Mouse (Mus musculus): Measurements from ENCODE around the gene Usp17ld. TPM values are rescaled to one million over a fixed set of nuclear protein-coding genes. Genes with fewer than 3 reads are reported as not detected.

Usp17ld gene
- total and polyA plus RNA-seq, 3 experiments, result not detected

DNA sequence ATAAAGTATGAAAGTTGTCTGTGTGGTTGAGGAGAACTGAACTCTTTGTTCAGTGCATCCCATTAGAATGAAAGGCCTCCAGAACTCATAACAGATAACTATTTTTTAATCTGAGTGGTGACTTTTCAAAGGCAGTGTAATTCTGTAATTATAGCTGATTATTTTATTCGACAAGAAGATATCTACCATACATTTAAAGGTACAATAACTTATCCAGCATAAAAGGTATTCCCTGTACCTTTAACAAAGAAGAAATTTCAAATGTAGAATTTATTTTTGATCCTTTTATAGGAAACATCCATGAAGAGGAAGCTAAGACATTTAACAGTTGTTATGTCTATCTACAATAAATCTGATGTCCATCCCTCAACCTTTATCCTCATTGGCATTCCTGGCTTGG, 40.7 kb downstream of the Usp17ld start, which contains the start of gene Olfr593:
Gene Olfr593 (plus strand): TSS at position 301 of the 400 bp plus-strand sequence.
- H3K27me3 ChIP-seq (ENCODE audit: control insufficient read depth in 1 of 2, insufficient read depth in 2 of 2, low read length in 2 of 2), result no peaks in the 10 kb centered on the region
- TF ChIP-seq GABPA (IDR thresholded peaks at IDR 0.05; ENCODE audit: low read depth, low read length) (no peak), MXI1 (IDR thresholded peaks at IDR 0.05; ENCODE audit: low read depth, low read length) (no peak), JUND (IDR thresholded peaks at IDR 0.05; ENCODE audit: low read depth, low read length) (no peak), MYC (IDR thresholded peaks at IDR 0.05; ENCODE audit: low read depth, low read length) (no peak), USF1 (IDR thresholded peaks at IDR 0.05; ENCODE audit: low read depth, low read length) (no peak), MAX (IDR thresholded peaks at IDR 0.05; ENCODE audit: low read length) (no peak), CHD1 (IDR thresholded peaks at IDR 0.05; ENCODE audit: low read depth, low read length) (no peak), POLR2AphosphoS5 (IDR thresholded peaks at IDR 0.05; ENCODE audit: borderline replicate concordance, low read depth, low read length) (no peak)
- no peak within 1 kb of the TSS for H3K27ac ChIP-seq (ENCODE audit: control insufficient read depth, low read depth, low read length)
- no peak within 1 kb of the TSS for H3K4me3 ChIP-seq (ENCODE audit: control insufficient read depth in 1 of 2, insufficient read depth in 1 of 2, low read depth in 2 of 2, low read length in 2 of 2)
- no peaks in the 10 kb centered on the region for H3K36me3 ChIP-seq (ENCODE audit: control insufficient read depth in 1 of 2, insufficient read depth in 2 of 2, low read length in 2 of 2)
- no peaks in the 10 kb centered on the region for H3K4me1 ChIP-seq (ENCODE audit: control insufficient read depth in 1 of 2, insufficient read depth in 2 of 2, low read length in 2 of 2)
- no peaks in the 10 kb centered on the region for H3K9me3 ChIP-seq (replicated peaks; ENCODE audit: insufficient read depth, low read length)
- H3K79me2 ChIP-seq (ENCODE audit: control insufficient read depth, insufficient read depth, low read length, poor library complexity), result no peaks in the 10 kb centered on the region
- no peak within 1 kb of the TSS for H3K9ac ChIP-seq (ENCODE audit: control insufficient read depth, low read depth, low read length, poor library complexity, severe bottlenecking)
- no peak for DNase-seq (ENCODE audit: low read depth, low spot score)

Other genes starting within 250 kb of the Usp17ld start
- not detected in 2 replicates for gene Olfr582, start 214.5 kb downstream of the Usp17ld start, total RNA-seq (2012; rRNA removed)
- not detected for gene Olfr582, start 214.5 kb downstream of the Usp17ld start, polyA plus RNA-seq (2012; ENCODE audit: insufficient read depth in 1 of 2, insufficient read length in 2 of 2, low read depth in 1 of 2, low replicate concordance in 2 of 2, missing spikeins in 1 of 2)
- gene Olfr583, start 201.2 kb downstream of the Usp17ld start, total RNA-seq (2012; rRNA removed), result not detected in 2 replicates
- gene Olfr583, start 201.2 kb downstream of the Usp17ld start, polyA plus RNA-seq (2012; ENCODE audit: insufficient read depth in 1 of 2, insufficient read length in 2 of 2, low read depth in 1 of 2, low replicate concordance in 2 of 2, missing spikeins in 1 of 2), result not detected
- not detected in 2 replicates for gene Olfr584, start 170.6 kb downstream of the Usp17ld start, total RNA-seq (2012; rRNA removed)
- gene Olfr584, start 170.6 kb downstream of the Usp17ld start, polyA plus RNA-seq (2012; ENCODE audit: insufficient read depth in 1 of 2, insufficient read length in 2 of 2, low read depth in 1 of 2, low replicate concordance in 2 of 2, missing spikeins in 1 of 2), result not detected
- gene Olfr585, start 154.8 kb downstream of the Usp17ld start, total RNA-seq (2012; rRNA removed), result not detected in 2 replicates
- not detected for gene Olfr585, start 154.8 kb downstream of the Usp17ld start, polyA plus RNA-seq (2012; ENCODE audit: insufficient read depth in 1 of 2, insufficient read length in 2 of 2, low read depth in 1 of 2, low replicate concordance in 2 of 2, missing spikeins in 1 of 2)
- not detected in 2 replicates for gene Olfr586, start 126.9 kb downstream of the Usp17ld start, total RNA-seq (2012; rRNA removed)
- gene Olfr586, start 126.9 kb downstream of the Usp17ld start, polyA plus RNA-seq (2012; ENCODE audit: insufficient read depth in 1 of 2, insufficient read length in 2 of 2, low read depth in 1 of 2, low replicate concordance in 2 of 2, missing spikeins in 1 of 2), result not detected
- not detected in 2 replicates for gene Olfr588-ps1, start 111.6 kb downstream of the Usp17ld start, total RNA-seq (2012; rRNA removed)
- gene Olfr588-ps1, start 111.6 kb downstream of the Usp17ld start, polyA plus RNA-seq (2012; ENCODE audit: insufficient read depth in 1 of 2, insufficient read length in 2 of 2, low read depth in 1 of 2, low replicate concordance in 2 of 2, missing spikeins in 1 of 2), result not detected
- not detected in 2 replicates for gene Olfr589, start 96.1 kb downstream of the Usp17ld start, total RNA-seq (2012; rRNA removed)
- gene Olfr589, start 96.1 kb downstream of the Usp17ld start, polyA plus RNA-seq (2012; ENCODE audit: insufficient read depth in 1 of 2, insufficient read length in 2 of 2, low read depth in 1 of 2, low replicate concordance in 2 of 2, missing spikeins in 1 of 2), result not detected
- gene Olfr591, start 74.2 kb downstream of the Usp17ld start, total RNA-seq (2012; rRNA removed), result not detected in 2 replicates
- not detected for gene Olfr591, start 74.2 kb downstream of the Usp17ld start, polyA plus RNA-seq (2012; ENCODE audit: insufficient read depth in 1 of 2, insufficient read length in 2 of 2, low read depth in 1 of 2, low replicate concordance in 2 of 2, missing spikeins in 1 of 2)
- gene Olfr592, start 67.7 kb downstream of the Usp17ld start, total RNA-seq (2012; rRNA removed), result not detected in 2 replicates
- not detected for gene Olfr592, start 67.7 kb downstream of the Usp17ld start, polyA plus RNA-seq (2012; ENCODE audit: insufficient read depth in 1 of 2, insufficient read length in 2 of 2, low read depth in 1 of 2, low replicate concordance in 2 of 2, missing spikeins in 1 of 2)
- not detected in 2 replicates for gene Olfr593, start 40.6 kb downstream of the Usp17ld start, total RNA-seq (2012; rRNA removed)
- gene Olfr593, start 40.6 kb downstream of the Usp17ld start, polyA plus RNA-seq (2012; ENCODE audit: insufficient read depth in 1 of 2, insufficient read length in 2 of 2, low read depth in 1 of 2, low replicate concordance in 2 of 2, missing spikeins in 1 of 2), result not detected
- gene Olfr594, start 35.5 kb downstream of the Usp17ld start, total RNA-seq (2012; rRNA removed), result not detected in 2 replicates
- not detected for gene Olfr594, start 35.5 kb downstream of the Usp17ld start, polyA plus RNA-seq (2012; ENCODE audit: insufficient read depth in 1 of 2, insufficient read length in 2 of 2, low read depth in 1 of 2, low replicate concordance in 2 of 2, missing spikeins in 1 of 2)
- gene Olfr596, start 53.1 kb upstream of the Usp17ld start, total RNA-seq (2012; rRNA removed), result not detected in 2 replicates
- not detected for gene Olfr596, start 53.1 kb upstream of the Usp17ld start, polyA plus RNA-seq (2012; ENCODE audit: insufficient read depth in 1 of 2, insufficient read length in 2 of 2, low read depth in 1 of 2, low replicate concordance in 2 of 2, missing spikeins in 1 of 2)
- not detected in 2 replicates for gene Olfr597, start 63.8 kb upstream of the Usp17ld start, total RNA-seq (2012; rRNA removed)
- gene Olfr597, start 63.8 kb upstream of the Usp17ld start, polyA plus RNA-seq (2012; ENCODE audit: insufficient read depth in 1 of 2, insufficient read length in 2 of 2, low read depth in 1 of 2, low replicate concordance in 2 of 2, missing spikeins in 1 of 2), result not detected
- not detected in 2 replicates for gene Olfr598, start 71.1 kb upstream of the Usp17ld start, total RNA-seq (2012; rRNA removed)
- not detected for gene Olfr598, start 71.1 kb upstream of the Usp17ld start, polyA plus RNA-seq (2012; ENCODE audit: insufficient read depth in 1 of 2, insufficient read length in 2 of 2, low read depth in 1 of 2, low replicate concordance in 2 of 2, missing spikeins in 1 of 2)
- gene Olfr599, start 83.4 kb upstream of the Usp17ld start, total RNA-seq (2012; rRNA removed), result not detected in 2 replicates
- gene Olfr599, start 83.4 kb upstream of the Usp17ld start, polyA plus RNA-seq (2012; ENCODE audit: insufficient read depth in 1 of 2, insufficient read length in 2 of 2, low read depth in 1 of 2, low replicate concordance in 2 of 2, missing spikeins in 1 of 2), result not detected
- not detected in 2 replicates for gene Olfr600, start 97.2 kb upstream of the Usp17ld start, total RNA-seq (2012; rRNA removed)
- gene Olfr600, start 97.2 kb upstream of the Usp17ld start, polyA plus RNA-seq (2012; ENCODE audit: insufficient read depth in 1 of 2, insufficient read length in 2 of 2, low read depth in 1 of 2, low replicate concordance in 2 of 2, missing spikeins in 1 of 2), result not detected
- gene Olfr601, start 110.2 kb upstream of the Usp17ld start, total RNA-seq (2012; rRNA removed), result not detected in 2 replicates
- gene Olfr601, start 110.2 kb upstream of the Usp17ld start, polyA plus RNA-seq (2012; ENCODE audit: insufficient read depth in 1 of 2, insufficient read length in 2 of 2, low read depth in 1 of 2, low replicate concordance in 2 of 2, missing spikeins in 1 of 2), result not detected
- gene Olfr603, start 133.7 kb upstream of the Usp17ld start, total RNA-seq (2012; rRNA removed), result not detected in 2 replicates
- not detected for gene Olfr603, start 133.7 kb upstream of the Usp17ld start, polyA plus RNA-seq (2012; ENCODE audit: insufficient read depth in 1 of 2, insufficient read length in 2 of 2, low read depth in 1 of 2, low replicate concordance in 2 of 2, missing spikeins in 1 of 2)
- gene Usp17lc, start 162.6 kb upstream of the Usp17ld start, total RNA-seq (2012; rRNA removed), result not detected in 2 replicates
- gene Usp17lc, start 162.6 kb upstream of the Usp17ld start, polyA plus RNA-seq (2012; ENCODE audit: insufficient read depth in 1 of 2, insufficient read length in 2 of 2, low read depth in 1 of 2, low replicate concordance in 2 of 2, missing spikeins in 1 of 2), result not detected
- gene Olfr605, start 192.9 kb upstream of the Usp17ld start, total RNA-seq (2012; rRNA removed), result not detected in 2 replicates
- not detected for gene Olfr605, start 192.9 kb upstream of the Usp17ld start, polyA plus RNA-seq (2012; ENCODE audit: insufficient read depth in 1 of 2, insufficient read length in 2 of 2, low read depth in 1 of 2, low replicate concordance in 2 of 2, missing spikeins in 1 of 2)
- not detected in 2 replicates for gene Olfr606, start 196.5 kb upstream of the Usp17ld start, total RNA-seq (2012; rRNA removed)
- not detected for gene Olfr606, start 196.5 kb upstream of the Usp17ld start, polyA plus RNA-seq (2012; ENCODE audit: insufficient read depth in 1 of 2, insufficient read length in 2 of 2, low read depth in 1 of 2, low replicate concordance in 2 of 2, missing spikeins in 1 of 2)
- not detected in 2 replicates for gene Olfr607, start 211.6 kb upstream of the Usp17ld start, total RNA-seq (2012; rRNA removed)
- gene Olfr607, start 211.6 kb upstream of the Usp17ld start, polyA plus RNA-seq (2012; ENCODE audit: insufficient read depth in 1 of 2, insufficient read length in 2 of 2, low read depth in 1 of 2, low replicate concordance in 2 of 2, missing spikeins in 1 of 2), result not detected
- gene Olfr608, start 217.4 kb upstream of the Usp17ld start, total RNA-seq (2012; rRNA removed), result not detected in 2 replicates
- not detected for gene Olfr608, start 217.4 kb upstream of the Usp17ld start, polyA plus RNA-seq (2012; ENCODE audit: insufficient read depth in 1 of 2, insufficient read length in 2 of 2, low read depth in 1 of 2, low replicate concordance in 2 of 2, missing spikeins in 1 of 2)
- not detected in 2 replicates for gene Olfr609, start 245.6 kb upstream of the Usp17ld start, total RNA-seq (2012; rRNA removed)
- not detected for gene Olfr609, start 245.6 kb upstream of the Usp17ld start, polyA plus RNA-seq (2012; ENCODE audit: insufficient read depth in 1 of 2, insufficient read length in 2 of 2, low read depth in 1 of 2, low replicate concordance in 2 of 2, missing spikeins in 1 of 2)